Mouse (Mus musculus): ENCODE measurements around the gene Sacm1l. TPM values are rescaled to one million over a fixed set of nuclear protein-coding genes. Genes with fewer than 3 reads are reported as not detected.

The Sacm1l gene
- 284 TPM for polyA plus RNA-seq (2014; fragmentation: Illumina TruSeq; extraction: RNeasy Lipid Tissue Mini Kit (QIAGEN cat#74804); ENCODE audit: low replicate concordance)

GRCm38 (mm10) chr9:123529392-123530157 is at the start of gene Sacm1l:
Sacm1l (plus strand) TSS chr9:123529759.

GRCm38 (mm10) chr9:123632281-123632680 is 102.7 kb downstream of the Sacm1l start, which contains the start of gene Slc6a20b:
Slc6a20b (minus strand) TSS chr9:123632565.

Other genes with a start within 250 kb of the Sacm1l start
- 6.1 TPM for gene Lars2, start 162.8 kb upstream of the Sacm1l start, polyA plus RNA-seq (2014; fragmentation: Illumina TruSeq; extraction: RNeasy Lipid Tissue Mini Kit (QIAGEN cat#74804); ENCODE audit: low replicate concordance)
- 21.4 TPM for gene Limd1, start 51.1 kb upstream of the Sacm1l start, polyA plus RNA-seq (2014; fragmentation: Illumina TruSeq; extraction: RNeasy Lipid Tissue Mini Kit (QIAGEN cat#74804); ENCODE audit: low replicate concordance)
- gene Slc6a20b, start 102.8 kb downstream of the Sacm1l start, polyA plus RNA-seq (2014; fragmentation: Illumina TruSeq; extraction: RNeasy Lipid Tissue Mini Kit (QIAGEN cat#74804); ENCODE audit: low replicate concordance), result 8.4 TPM
- gene Ccr9, start 148.7 kb downstream of the Sacm1l start, polyA plus RNA-seq (2014; fragmentation: Illumina TruSeq; extraction: RNeasy Lipid Tissue Mini Kit (QIAGEN cat#74804); ENCODE audit: low replicate concordance), result 6.0 TPM
- gene Slc6a20a, start 149.1 kb downstream of the Sacm1l start, polyA plus RNA-seq (2014; fragmentation: Illumina TruSeq; extraction: RNeasy Lipid Tissue Mini Kit (QIAGEN cat#74804); ENCODE audit: low replicate concordance), result 916 TPM
- gene Lztfl1, start 187.9 kb downstream of the Sacm1l start, polyA plus RNA-seq (2014; fragmentation: Illumina TruSeq; extraction: RNeasy Lipid Tissue Mini Kit (QIAGEN cat#74804); ENCODE audit: low replicate concordance), result 63.7 TPM

Measured in small intestine, adult 10 weeks (tissue).